Mouse (Mus musculus) spleen, adult 2 months (tissue): ENCODE data around the gene Ets1.

ENCODE experiments used
- CTCF ChIP-seq: fragments of 200-500 bp; IDR thresholded peaks from 2 replicates; pipeline ENCODE4 v1.5.1; 2011; ENCODE audit warnings: mild to moderate bottlenecking, inconsistent platforms; ENCODE audit not compliant: insufficient read depth, insufficient read length, insufficient replicate concordance; ENCODE audit errors: extremely low read depth
- POLR2A ChIP-seq: fragments of 200-500 bp; IDR thresholded peaks from 2 replicates; pipeline ENCODE4 v1.6.1; 2011; ENCODE audit warnings: low read depth, low read length, inconsistent platforms

GRCm38 (mm10) chr9:32660406-32660960, 24.5 kb downstream of the Ets1 start:
- TF ChIP-seq CTCF (no peak), POLR2A (no peak)
